Mouse (Mus musculus): ENCODE data around the gene Mtmr6. TPM values are rescaled to one million over a fixed set of nuclear protein-coding genes. Genes with fewer than 3 reads are reported as not detected.
A peak's percentile ranks its signal among the peaks of the same experiment; 100 is the strongest.
"Not testable (repeated sequence)": the region's sequence is repeated elsewhere in the genome, so short reads cannot be mapped to it uniquely, and the experiment has no call there.

Mtmr6 gene
- polyA plus RNA-seq, 1 experiment from 2014 or later = 72.1 TPM

DNA sequence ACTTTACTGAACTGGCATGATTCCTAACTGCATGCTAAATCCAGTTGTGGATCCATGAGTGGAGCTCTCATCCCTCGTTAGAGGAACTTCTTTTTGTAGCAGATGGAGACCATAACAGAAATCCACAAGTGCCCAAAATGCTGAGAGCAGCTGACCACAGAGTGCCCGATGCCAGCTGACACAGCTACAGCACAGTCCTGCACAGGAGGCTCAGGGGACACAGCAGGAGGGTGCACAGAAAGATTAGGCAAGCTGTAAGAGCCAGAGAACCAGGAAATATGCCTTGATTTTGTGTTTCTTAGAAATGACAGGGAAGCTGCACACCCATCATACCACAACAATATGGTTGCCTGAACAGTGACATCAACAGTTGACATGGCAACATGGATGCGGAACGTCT, 37.4 kb downstream of the Mtmr6 start:
- H3K4me2 ChIP-seq (replicated peaks) = no peak overlapping the region
- H3K4me3 ChIP-seq = no peak overlapping the region
- H3K9me3 ChIP-seq = no peaks in the 10 kb centered on the region
- H3K27ac ChIP-seq (replicated peaks) = no peak overlapping the region
- H3K36me3 ChIP-seq = peaks cover 11% of the 10 kb centered on the region
- H3K27me3 ChIP-seq = no peaks in the 10 kb centered on the region
- ATAC-seq (replicated peaks) = no peak
- WGBS = 53% methylated on average over 4 of the region's 4 CpGs
- no peak overlapping the region for H3K9ac ChIP-seq (replicated peaks)
- peaks cover 32% of the 10 kb centered on the region for H3K4me1 ChIP-seq

DNA sequence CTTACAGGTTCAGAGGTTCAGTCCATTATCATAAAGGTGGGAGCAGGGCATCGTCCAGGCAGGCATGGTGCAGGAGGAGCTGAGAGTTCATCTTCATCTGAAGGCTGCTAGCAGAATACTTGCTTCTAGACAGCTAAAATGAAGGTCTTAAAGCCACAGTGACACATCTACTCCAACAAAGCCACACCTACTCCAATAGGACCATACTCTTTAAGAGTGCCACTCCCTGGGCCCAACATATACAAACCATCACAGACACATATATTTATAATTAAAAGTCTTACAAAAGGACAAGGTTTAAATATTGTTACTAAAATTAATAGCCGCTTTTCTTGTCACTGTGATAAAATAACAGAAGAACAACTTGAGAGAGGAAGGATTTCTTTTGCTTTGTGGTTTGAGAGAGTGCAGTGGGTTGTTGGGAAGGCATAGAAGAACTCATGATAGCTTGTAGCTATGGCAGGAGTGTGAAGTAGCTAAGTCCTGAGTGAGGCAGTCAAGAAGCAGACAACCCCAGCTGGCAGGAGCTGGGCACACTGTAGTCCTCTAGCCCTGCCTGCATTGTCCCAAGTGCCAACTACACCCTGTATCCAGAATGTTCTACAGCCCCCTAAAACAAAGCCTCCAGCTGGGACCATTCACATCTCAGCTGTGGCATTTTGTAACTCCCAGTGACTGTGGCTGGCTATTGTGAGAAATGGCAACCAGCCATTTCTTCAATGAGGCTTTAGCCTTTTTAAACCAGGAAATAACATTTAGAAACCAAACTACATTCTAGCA, 39.6 kb downstream of the Mtmr6 start:
- WGBS = 98% methylated on average over 2 of the region's 2 CpGs
- Histone ChIP-seq H3K27ac (replicated peaks) (peak overlapping the region; percentile 37), H3K27me3 (no peaks in the 10 kb centered on the region), H3K36me3 (peaks cover 7% of the 10 kb centered on the region; the same call in 1 of the 2 replicates), H3K9ac (replicated peaks) (no peak overlapping the region), H3K4me3 (no peak overlapping the region), H3K4me1 (peaks cover 29% of the 10 kb centered on the region), H3K9me3 (no peaks in the 10 kb centered on the region), H3K4me2 (replicated peaks) (no peak overlapping the region)
- ATAC-seq (replicated peaks) = peak; percentile 59; the same call in 1 of the 2 replicates

DNA sequence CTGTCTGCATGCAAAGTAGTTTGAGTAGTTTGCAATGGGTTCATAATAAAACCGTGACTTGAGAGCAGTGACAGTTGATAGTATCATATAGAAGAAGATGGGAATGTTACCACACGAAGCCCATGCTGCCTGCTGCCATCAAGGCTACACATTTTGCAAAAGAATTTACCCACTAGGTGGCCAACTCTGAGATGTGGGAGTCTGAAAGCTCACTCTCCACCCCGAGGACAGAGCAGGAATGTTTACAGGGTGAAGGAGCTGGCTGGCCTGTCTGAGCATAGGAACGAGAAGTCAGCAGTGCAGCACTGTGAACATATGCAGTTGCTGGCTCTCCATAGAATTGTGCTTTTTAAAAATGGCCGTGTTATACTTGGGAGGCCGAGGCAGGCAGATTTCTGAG, 43.1 kb downstream of the Mtmr6 start:
- Histone ChIP-seq H3K9me3 (no peaks in the 10 kb centered on the region), H3K27me3 (no peaks in the 10 kb centered on the region), H3K36me3 (no peaks in the 10 kb centered on the region), H3K9ac (replicated peaks) (no peak overlapping the region), H3K4me1 (peaks cover 8% of the 10 kb centered on the region; the same call in 1 of the 2 replicates), H3K4me2 (replicated peaks) (no peak overlapping the region), H3K27ac (replicated peaks) (no peak overlapping the region), H3K4me3 (no peak overlapping the region)
- no peak for ATAC-seq (replicated peaks)
- WGBS = 67% methylated on average over 6 of the region's 6 CpGs

DNA sequence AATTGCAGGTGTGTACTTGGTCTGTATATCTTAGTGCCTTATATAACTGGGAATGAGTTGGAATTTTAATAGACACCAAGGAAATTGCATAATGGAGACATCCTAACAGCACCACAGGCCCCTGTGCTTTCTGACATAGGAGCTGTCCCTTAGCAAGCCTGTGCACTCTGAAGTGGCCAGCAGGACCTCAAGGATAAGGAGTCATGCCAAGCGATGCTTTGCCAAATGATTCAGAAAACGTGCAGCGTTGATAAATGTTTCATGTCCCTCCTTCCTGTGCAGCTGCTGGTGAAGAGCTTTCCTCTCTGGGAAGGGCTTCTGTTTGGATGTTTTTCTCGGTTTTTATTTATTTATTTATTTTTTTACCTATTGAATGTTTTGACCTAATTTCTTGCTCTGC, 45.7 kb downstream of the Mtmr6 start:
- H3K27ac ChIP-seq (replicated peaks) = no peak overlapping the region

DNA sequence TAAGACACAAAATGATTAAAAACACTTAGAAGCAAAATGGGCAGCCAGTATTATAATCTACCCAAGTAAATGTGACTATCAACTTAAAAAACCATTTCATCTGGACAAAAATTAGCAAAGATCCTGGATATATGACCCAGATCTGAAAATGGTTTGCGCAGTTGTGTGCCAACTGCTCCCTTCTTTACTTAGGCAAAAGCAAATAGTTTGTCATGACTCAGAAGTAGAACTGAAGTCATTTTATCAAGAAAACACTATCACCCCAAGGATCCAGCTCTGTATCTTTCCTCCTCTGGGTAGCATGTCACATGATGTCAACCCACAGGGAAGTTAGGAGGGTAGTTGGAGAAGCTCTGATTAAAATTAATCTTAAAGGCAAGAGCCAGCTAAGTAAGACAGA, 54.2 kb downstream of the Mtmr6 start:
- Histone ChIP-seq H3K9me3 (no peaks in the 10 kb centered on the region), H3K4me2 (replicated peaks) (no peak overlapping the region), H3K36me3 (no peaks in the 10 kb centered on the region), H3K4me1 (no peaks in the 10 kb centered on the region), H3K27ac (replicated peaks) (no peak overlapping the region), H3K4me3 (no peak overlapping the region), H3K27me3 (no peaks in the 10 kb centered on the region), H3K9ac (replicated peaks) (no peak overlapping the region)
- 97% methylated on average over 1 of the region's 1 CpGs for WGBS
- ATAC-seq (replicated peaks) = no peak

More for the DNA sequence above, 45.7 kb downstream of the Mtmr6 start:
- no peak overlapping the region for H3K4me3 ChIP-seq
- no peaks in the 10 kb centered on the region for H3K36me3 ChIP-seq
- no peak for ATAC-seq (replicated peaks)
- H3K27me3 ChIP-seq = no peaks in the 10 kb centered on the region
- no peak overlapping the region for H3K4me2 ChIP-seq (replicated peaks)
- WGBS = 57% methylated on average over 4 of the region's 4 CpGs
- no peaks in the 10 kb centered on the region for H3K4me1 ChIP-seq
- no peaks in the 10 kb centered on the region for H3K9me3 ChIP-seq
- no peak overlapping the region for H3K9ac ChIP-seq (replicated peaks)

DNA sequence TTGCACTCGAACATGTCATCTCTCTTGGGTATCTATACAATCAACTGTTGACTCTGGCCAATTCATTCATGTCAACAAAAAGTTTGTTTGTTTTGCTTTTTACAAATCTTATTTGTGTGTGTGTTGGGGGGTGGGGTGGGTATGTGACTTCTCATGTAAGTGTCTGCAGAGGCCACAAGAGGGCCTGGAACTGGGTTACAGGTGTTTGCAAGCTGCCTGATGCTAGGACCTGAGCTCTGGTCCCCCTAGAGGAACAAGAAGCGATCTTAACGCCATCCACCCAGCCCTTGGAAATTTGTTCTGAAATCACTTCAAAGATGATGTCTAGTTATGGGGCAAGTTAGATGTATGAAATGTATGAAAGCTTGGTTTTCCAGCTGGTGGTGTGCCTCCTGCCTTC, 55.8 kb downstream of the Mtmr6 start:
- no peaks in the 10 kb centered on the region for H3K4me1 ChIP-seq
- no peak for ATAC-seq (replicated peaks)

DNA sequence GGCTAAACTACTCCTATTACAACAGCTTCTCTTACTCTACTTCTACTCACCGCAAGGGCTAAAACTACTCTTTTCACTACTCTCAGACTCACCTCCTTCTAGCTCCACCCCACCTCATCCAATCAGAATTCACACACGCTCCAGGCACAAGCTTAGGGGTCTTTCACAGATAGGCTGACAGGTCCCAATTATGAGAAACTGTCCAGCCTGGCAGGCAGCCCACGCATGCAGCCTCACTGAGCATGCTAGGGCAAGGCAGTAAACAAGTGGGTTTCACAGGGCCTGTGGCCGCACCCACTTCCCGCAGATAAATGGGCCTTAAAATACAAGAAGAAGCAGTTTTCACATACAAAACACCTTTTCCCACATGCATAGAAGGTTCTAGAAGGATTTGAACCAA, 75.0 kb downstream of the Mtmr6 start:
- not testable (repeated sequence) for H3K27ac ChIP-seq (replicated peaks)
- WGBS = 48% methylated on average over 5 of the region's 5 CpGs

More for the DNA sequence above, 55.8 kb downstream of the Mtmr6 start:
- Histone ChIP-seq H3K9me3 (no peaks in the 10 kb centered on the region), H3K27me3 (no peaks in the 10 kb centered on the region), H3K4me2 (replicated peaks) (no peak overlapping the region), H3K27ac (replicated peaks) (no peak overlapping the region), H3K4me3 (no peak overlapping the region), H3K36me3 (no peaks in the 10 kb centered on the region), H3K9ac (replicated peaks) (no peak overlapping the region)
- 80% methylated on average over 3 of the region's 3 CpGs for WGBS

DNA sequence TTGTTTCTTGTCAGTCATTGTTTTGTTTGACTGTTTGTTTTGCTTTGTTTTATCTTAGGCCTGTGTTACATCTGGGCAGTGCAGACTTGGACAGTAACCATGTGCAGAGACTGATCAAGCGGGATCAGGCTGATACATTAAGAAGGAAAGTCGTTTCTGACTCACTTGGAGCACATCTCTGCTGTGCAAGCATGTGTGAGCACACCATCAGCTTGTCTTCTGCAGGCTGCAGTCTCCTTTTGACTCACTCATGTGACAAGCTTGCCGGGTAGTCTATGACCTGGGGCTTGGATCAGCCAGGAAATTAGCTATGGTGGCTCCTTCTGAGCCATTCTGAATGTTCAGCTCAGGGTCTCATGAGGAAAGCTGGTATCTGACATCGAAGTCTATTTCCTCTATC, 75.5 kb downstream of the Mtmr6 start:
- no peak for ATAC-seq (replicated peaks)
- no peak overlapping the region for H3K4me3 ChIP-seq
- no peaks in the 10 kb centered on the region for H3K4me1 ChIP-seq
- 82% methylated on average over 4 of the region's 4 CpGs for WGBS
- no peaks in the 10 kb centered on the region for H3K27me3 ChIP-seq
- H3K9me3 ChIP-seq = no peaks in the 10 kb centered on the region
- no peaks in the 10 kb centered on the region for H3K36me3 ChIP-seq
- H3K9ac ChIP-seq (replicated peaks) = no peak overlapping the region
- H3K4me2 ChIP-seq (replicated peaks) = no peak overlapping the region
- no peak overlapping the region for H3K27ac ChIP-seq (replicated peaks)

More for the DNA sequence above, 75.0 kb downstream of the Mtmr6 start:
- H3K4me2 ChIP-seq (replicated peaks); H3K36me3 ChIP-seq; H3K9ac ChIP-seq (replicated peaks); H3K4me3 ChIP-seq; H3K4me1 ChIP-seq; H3K9me3 ChIP-seq; H3K27me3 ChIP-seq; ATAC-seq (replicated peaks): not testable (repeated sequence)

DNA sequence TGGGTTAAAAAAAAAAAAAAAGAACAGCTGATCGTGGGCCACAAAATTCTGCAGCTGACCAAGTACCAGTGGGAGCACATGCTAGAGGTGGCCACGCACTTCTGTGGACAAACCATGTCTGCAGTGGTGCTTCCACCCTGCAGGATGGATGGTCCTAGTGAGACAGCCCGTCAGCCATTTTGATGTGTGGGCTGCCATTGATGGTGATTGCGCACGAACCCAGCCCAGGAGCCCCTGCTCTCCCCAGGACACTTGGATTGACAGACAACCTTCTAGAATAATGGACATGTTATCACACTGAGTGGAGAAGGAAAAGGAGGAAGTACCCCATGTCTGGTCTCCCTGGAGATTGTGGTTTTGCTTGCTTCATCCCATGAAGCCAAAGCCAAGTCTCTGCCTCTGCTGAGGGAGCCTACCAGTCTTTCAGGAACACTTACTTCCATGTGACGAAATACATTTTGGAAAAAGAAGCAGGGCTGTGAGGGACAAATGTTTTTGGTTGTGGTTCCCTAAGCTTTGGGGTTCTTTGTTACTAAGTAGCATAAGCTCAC, 80.4 kb downstream of the Mtmr6 start:
- H3K27me3 ChIP-seq = no peaks in the 10 kb centered on the region
- 89% methylated on average over 6 of the region's 6 CpGs for WGBS
- no peak overlapping the region for H3K27ac ChIP-seq (replicated peaks)
- no peak for ATAC-seq (replicated peaks)
- H3K9me3 ChIP-seq = no peaks in the 10 kb centered on the region
- H3K4me2 ChIP-seq (replicated peaks) = no peak overlapping the region
- H3K9ac ChIP-seq (replicated peaks) = no peak overlapping the region
- H3K4me1 ChIP-seq = no peaks in the 10 kb centered on the region
- H3K36me3 ChIP-seq = no peaks in the 10 kb centered on the region
- no peak overlapping the region for H3K4me3 ChIP-seq

MicroRNAs within 50 kb of the gene (microRNA counts, 519-probe panel; counts per million panel counts)
- not detected for microRNA mmu-miR-719

Small RNA genes within 50 kb of the gene (microRNA-seq; reads per million reads assigned to microRNA genes)
- not detected for gene Mir719

Other genes starting within 250 kb of the Mtmr6 start
- 31.7 and 33.6 TPM in 2 replicates for gene Atp8a2, start 68.0 kb upstream of the Mtmr6 start, polyA plus RNA-seq (2015; fragmentation: Nextera tagmentation; extraction: Ambion mirVana)
- 0.09 and 0.11 TPM in 2 replicates for gene Nupl1, start 13.8 kb upstream of the Mtmr6 start, polyA plus RNA-seq (2015; fragmentation: Nextera tagmentation; extraction: Ambion mirVana)
- 53.7 and 56.6 TPM in 2 replicates for gene Gm49336, start 13.7 kb upstream of the Mtmr6 start, polyA plus RNA-seq (2015; fragmentation: Nextera tagmentation; extraction: Ambion mirVana)
- 51.1 and 54.6 TPM in 2 replicates for gene Amer2, start 108.0 kb downstream of the Mtmr6 start, polyA plus RNA-seq (2015; fragmentation: Nextera tagmentation; extraction: Ambion mirVana)

Data from forebrain, embryonic 15.5 days (tissue).